Mouse (Mus musculus) ES-Bruce4 (cell line): ENCODE results near the gene Fbxo11. TPM values are rescaled to one million over a fixed set of nuclear protein-coding genes. Genes with fewer than 3 reads are reported as not detected.
A peak's percentile ranks its signal among the peaks of the same experiment; 100 is the strongest.
"Not testable (repeated sequence)": the region's sequence is repeated elsewhere in the genome, so short reads cannot be mapped to it uniquely, and the experiment has no call there.

ENCODE experiments used
- H3K27ac ChIP-seq: 2 replicates; pipeline ENCODE4 v1.5.1; 2012; ENCODE audit warnings: low read length, inconsistent platforms; ENCODE audit not compliant: insufficient read depth
- H3K27me3 ChIP-seq: 2 replicates; pipeline ENCODE4 v1.6.1; 2012; ENCODE audit warnings: mild to moderate bottlenecking, low read length, inconsistent platforms; ENCODE audit not compliant: control insufficient read depth, poor library complexity, insufficient read depth, severe bottlenecking
- H3K36me3 ChIP-seq: 2 replicates; pipeline ENCODE4 v1.6.1; 2012; ENCODE audit warnings: inconsistent platforms, mild to moderate bottlenecking, low read length, moderate library complexity; ENCODE audit not compliant: control insufficient read depth, poor library complexity, insufficient read depth, severe bottlenecking
- H3K4me1 ChIP-seq: one replicate; pipeline ENCODE4 v1.8.1; 2011; ENCODE audit warnings: low read length; ENCODE audit not compliant: control insufficient read depth, insufficient read depth
- H3K4me3 ChIP-seq: 2 replicates; pipeline ENCODE4 v1.5.1; 2011; ENCODE audit warnings: low read depth, mild to moderate bottlenecking, low read length
- H3K9ac ChIP-seq: 2 replicates; pipeline ENCODE4 v1.6.1; 2012; ENCODE audit warnings: low read depth, mild to moderate bottlenecking, inconsistent platforms; ENCODE audit not compliant: poor library complexity, severe bottlenecking
- H3K9me3 ChIP-seq: replicated peaks from 2 replicates; pipeline ENCODE4 v1.6.1; 2012; ENCODE audit warnings: mild to moderate bottlenecking, low read length, inconsistent platforms; ENCODE audit not compliant: control insufficient read depth, poor library complexity, insufficient read depth, severe bottlenecking
- CTCF ChIP-seq: IDR thresholded peaks from one replicate; pipeline ENCODE4 v1.8.1; 2011; ENCODE audit warnings: low read depth, low read length
- EP300 ChIP-seq: IDR thresholded peaks from 2 replicates; pipeline ENCODE4 v1.6.1; 2011; ENCODE audit warnings: low read depth, low read length; ENCODE audit not compliant: insufficient read depth
- POLR2A ChIP-seq: IDR thresholded peaks from one replicate; pipeline ENCODE4 v1.8.1; 2011; ENCODE audit warnings: low read length; ENCODE audit not compliant: insufficient read depth
- polyA plus RNA-seq: library from polyadenylated mRNA; stranded (reverse); fragments of >200 nt; gene quantifications from 2 replicates; pipeline ENCODE4 v1.2.4, GENCODE M21; 2011; ENCODE audit warnings: low read depth; ENCODE audit not compliant: missing spikeins, insufficient read depth, insufficient read length

Gene Fbxo11
- polyA plus RNA-seq, 1 experiment: 64.4 TPM

DNA sequence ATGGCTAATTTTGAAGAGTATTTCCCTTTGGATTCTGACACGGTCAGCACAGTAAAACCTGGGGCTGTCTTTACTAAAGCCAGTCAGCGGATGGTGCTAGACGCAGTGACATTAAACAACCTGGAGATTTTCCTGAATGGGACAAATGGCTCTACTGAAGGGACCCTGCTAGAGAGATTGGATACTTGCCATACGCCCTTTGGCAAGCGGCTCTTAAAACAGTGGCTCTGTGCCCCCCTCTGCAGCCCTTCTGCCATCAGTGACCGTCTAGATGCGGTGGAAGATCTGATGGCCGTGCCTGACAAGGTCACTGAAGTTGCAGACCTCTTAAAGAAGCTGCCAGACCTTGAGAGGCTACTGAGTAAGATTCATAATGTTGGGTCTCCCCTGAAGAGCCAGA lies 79.2 kb downstream of the Fbxo11 start:
- H3K36me3 ChIP-seq: peaks cover 99% of the 10 kb centered on the region
- H3K9me3 ChIP-seq: no peaks in the 10 kb centered on the region
- no peak overlapping the region for H3K9ac ChIP-seq
- H3K4me1 ChIP-seq: peaks cover 2% of the 10 kb centered on the region
- H3K27me3 ChIP-seq: no peaks in the 10 kb centered on the region
- peak overlapping the region; percentile 19; the same call in 1 of the 2 replicates for H3K4me3 ChIP-seq
- no peak overlapping the region for H3K27ac ChIP-seq
- TF ChIP-seq POLR2A: no peak
- TF ChIP-seq CTCF: no peak
- no peak for TF ChIP-seq EP300

DNA sequence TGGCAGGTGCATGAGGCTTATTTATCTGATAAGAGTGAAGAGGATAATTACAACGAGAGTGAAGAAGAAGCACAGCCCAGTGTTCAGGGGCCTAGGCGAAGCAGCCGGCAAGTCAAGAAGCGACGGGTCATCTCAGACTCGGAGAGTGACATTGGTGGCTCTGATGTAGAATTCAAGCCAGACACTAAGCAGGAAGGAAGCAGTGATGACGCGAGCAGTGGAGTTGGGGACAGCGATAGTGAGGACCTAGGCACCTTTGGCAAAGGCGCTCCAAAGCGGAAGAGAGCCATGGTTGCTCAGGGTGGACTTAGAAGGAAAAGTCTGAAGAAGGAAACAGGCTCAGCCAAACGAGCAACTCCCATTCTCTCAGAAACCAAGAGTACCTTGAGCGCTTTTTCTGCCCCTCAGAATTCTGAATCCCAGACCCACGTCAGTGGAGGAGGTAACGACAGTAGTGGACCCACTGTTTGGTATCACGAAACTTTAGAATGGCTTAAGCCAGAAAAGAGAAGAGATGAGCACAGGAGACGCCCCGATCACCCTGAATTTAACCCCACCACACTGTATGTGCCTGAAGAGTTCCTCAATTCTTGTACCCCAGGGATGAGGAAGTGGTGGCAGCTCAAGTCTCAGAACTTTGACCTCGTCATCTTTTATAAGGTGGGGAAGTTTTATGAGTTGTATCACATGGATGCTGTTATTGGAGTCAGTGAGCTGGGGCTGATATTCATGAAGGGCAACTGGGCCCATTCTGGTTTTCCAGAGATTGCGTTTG lies 80.5 kb downstream of the Fbxo11 start:
- H3K4me3 ChIP-seq: no peak overlapping the region
- TF ChIP-seq POLR2A (no peak), CTCF (no peak), EP300 (no peak)
- H3K9ac ChIP-seq: no peak overlapping the region
- no peaks in the 10 kb centered on the region for H3K9me3 ChIP-seq
- H3K4me1 ChIP-seq: peaks cover 2% of the 10 kb centered on the region
- H3K27me3 ChIP-seq: no peaks in the 10 kb centered on the region
- H3K36me3 ChIP-seq: peaks cover 99% of the 10 kb centered on the region
- H3K27ac ChIP-seq: no peak overlapping the region

DNA sequence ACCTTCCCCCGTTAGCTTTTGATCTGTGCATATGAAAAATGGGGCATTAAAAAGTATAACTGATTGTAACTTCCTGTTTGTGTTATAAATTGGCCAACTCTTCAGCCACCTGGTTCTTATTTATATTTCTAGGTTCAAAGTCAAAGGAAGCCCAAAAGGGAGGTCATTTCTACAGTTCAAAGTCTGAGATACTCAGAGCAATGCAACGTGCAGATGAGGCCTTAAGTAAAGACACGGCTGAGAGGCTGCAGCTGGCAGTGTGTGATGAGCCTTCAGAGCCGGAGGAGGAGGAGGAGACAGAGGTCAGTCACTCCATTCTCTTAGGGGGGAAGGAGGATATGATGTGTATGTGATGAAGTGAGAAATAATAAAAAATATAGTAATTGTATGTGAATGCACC lies 81.8 kb downstream of the Fbxo11 start:
- H3K27ac ChIP-seq: no peak overlapping the region
- peaks cover 95% of the 10 kb centered on the region for H3K36me3 ChIP-seq
- peaks cover 2% of the 10 kb centered on the region for H3K4me1 ChIP-seq
- H3K9ac ChIP-seq: no peak overlapping the region
- H3K4me3 ChIP-seq: no peak overlapping the region
- no peaks in the 10 kb centered on the region for H3K27me3 ChIP-seq
- TF ChIP-seq CTCF: no peak
- no peak for TF ChIP-seq EP300
- no peak for TF ChIP-seq POLR2A
- no peaks in the 10 kb centered on the region for H3K9me3 ChIP-seq

DNA sequence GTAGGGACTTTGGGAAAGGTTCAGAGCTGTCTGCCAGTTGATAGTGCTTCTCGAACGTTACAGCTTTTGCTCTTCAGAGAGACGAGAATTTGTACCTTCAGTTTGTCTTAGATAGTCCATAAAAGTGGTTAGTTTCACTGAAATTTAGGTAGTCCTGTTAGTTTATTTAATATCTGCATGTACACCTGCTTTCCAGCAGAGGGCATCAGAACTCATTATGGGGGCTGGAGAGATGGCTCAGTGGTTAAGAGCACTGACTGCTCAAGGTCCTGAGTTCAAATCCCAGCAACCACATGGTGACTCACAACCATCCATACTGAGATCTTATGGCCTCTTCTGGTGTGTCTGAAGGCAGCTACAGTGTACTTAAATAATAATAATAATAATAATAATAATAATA lies 83.0 kb downstream of the Fbxo11 start:
- H3K36me3 ChIP-seq: peaks cover 94% of the 10 kb centered on the region
- no peak overlapping the region for H3K9ac ChIP-seq
- TF ChIP-seq POLR2A: no peak
- no peak for TF ChIP-seq EP300
- no peak for TF ChIP-seq CTCF
- H3K4me1 ChIP-seq: peaks cover 2% of the 10 kb centered on the region
- H3K9me3 ChIP-seq: no peaks in the 10 kb centered on the region
- H3K4me3 ChIP-seq: no peak overlapping the region
- H3K27ac ChIP-seq: no peak overlapping the region
- H3K27me3 ChIP-seq: no peaks in the 10 kb centered on the region

DNA sequence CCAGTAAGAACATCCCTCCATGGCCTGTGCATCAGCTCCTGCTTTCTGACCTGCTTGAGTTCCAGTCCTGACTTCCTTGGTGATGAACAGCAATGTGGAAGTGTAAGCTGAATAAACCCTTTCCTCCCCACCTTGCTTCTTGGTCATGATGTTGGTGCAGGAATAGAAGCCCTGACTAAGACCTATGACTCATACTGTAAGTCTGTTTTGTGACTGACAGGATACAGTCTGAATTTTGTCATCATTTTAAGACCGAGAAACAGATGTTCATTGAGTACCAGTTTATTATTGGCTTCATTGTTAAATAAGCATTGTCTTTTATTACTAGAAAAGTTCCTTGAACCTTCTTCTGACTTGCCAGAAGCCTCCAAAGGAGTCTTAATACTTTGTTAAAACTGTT lies 85.4 kb downstream of the Fbxo11 start:
- not testable (repeated sequence) for H3K9me3 ChIP-seq, H3K4me3 ChIP-seq, H3K27me3 ChIP-seq, H3K9ac ChIP-seq, H3K27ac ChIP-seq, H3K4me1 ChIP-seq
- H3K36me3 ChIP-seq: peaks cover 80% of the 10 kb centered on the region

DNA sequence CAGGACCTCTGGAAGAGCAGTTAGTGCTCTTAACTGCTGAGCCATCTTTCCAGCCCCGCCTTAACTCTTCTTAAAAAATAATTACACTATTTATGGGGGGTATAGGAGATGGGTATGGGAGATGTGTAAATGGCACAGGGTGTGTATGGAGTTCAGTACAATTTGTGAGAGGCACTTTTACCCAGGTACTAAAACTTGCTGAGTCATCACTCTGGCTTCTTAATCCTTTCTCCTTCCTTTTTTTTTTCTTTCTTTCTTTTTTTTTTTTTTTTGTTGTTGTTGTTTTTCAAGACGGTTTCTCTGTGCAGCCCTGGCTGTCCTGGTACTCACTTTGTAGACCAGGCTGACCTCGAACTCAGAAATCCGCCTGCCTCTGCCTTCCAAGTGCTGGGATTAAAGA lies 88.2 kb downstream of the Fbxo11 start:
- H3K27me3 ChIP-seq, H3K9me3 ChIP-seq, H3K4me1 ChIP-seq: not testable (repeated sequence)
- peak overlapping the region; percentile 71 for H3K4me3 ChIP-seq
- peaks cover 53% of the 10 kb centered on the region for H3K36me3 ChIP-seq
- H3K9ac ChIP-seq: peak overlapping the region; percentile 96
- H3K27ac ChIP-seq: peak overlapping the region; percentile 13; the same call in 1 of the 2 replicates
